Mouse (Mus musculus): ENCODE data around the gene Pdpr. TPM values are rescaled to one million over a fixed set of nuclear protein-coding genes. Genes with fewer than 3 reads are reported as not detected.
"Not testable (repeated sequence)": the region's sequence is repeated elsewhere in the genome, so short reads cannot be mapped to it uniquely, and the experiment has no call there.

Pdpr gene
- polyA plus RNA-seq, 2 experiments from 2014 or later: 7.2 to 11.4 TPM

GRCm38 (mm10) chr8:111091706-111092105, 2.7 kb upstream of the Pdpr start:
- no peak for ATAC-seq

DNA sequence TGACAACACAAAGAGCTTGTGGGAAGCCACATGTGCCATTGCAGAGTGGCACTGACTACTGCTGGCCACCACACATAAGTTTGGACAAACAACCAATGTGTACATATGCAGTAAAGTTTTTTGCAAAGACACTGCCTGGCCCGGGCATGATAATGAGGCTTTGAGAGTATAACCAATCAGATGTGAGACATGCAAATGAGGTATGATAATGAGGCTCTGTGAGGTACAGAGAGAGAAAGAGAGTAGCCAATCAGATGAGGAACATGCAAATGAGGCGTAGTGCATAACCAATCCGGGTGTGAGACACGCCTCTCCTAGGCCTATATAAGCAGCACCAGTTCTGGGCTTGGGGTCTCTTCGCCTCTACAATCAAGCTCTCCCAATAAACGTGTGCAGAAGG, 2.1 kb upstream of the Pdpr start, which contains the start of gene Clec18a:
TSS of gene Clec18a (minus strand) at position 101 of the 400 bp plus-strand sequence.
- not testable (repeated sequence) for ATAC-seq

GRCm38 (mm10) chr8:111094719-111095302, 381 bp downstream of the Pdpr start:
- peak; percentile 38 for ATAC-seq

DNA sequence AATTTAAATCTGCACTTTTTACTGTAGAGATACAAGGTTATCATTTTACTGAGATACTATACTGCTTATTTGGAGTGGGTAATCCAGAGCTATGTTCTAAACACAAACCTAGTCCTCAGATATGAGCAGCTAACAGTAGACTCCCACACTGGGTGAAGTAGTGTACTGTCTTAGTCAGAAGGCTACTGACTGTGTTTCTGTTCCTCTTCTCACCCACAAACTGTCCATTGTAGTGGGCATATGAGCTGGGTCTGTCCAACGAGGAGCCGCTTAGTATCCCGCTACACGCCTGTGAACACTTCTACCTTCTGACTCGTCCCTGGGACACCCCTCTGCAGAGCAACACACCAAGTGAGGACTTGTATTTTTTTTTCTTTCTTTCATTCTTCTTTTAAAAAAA, 20.5 kb downstream of the Pdpr start:
- ATAC-seq: no peak

DNA sequence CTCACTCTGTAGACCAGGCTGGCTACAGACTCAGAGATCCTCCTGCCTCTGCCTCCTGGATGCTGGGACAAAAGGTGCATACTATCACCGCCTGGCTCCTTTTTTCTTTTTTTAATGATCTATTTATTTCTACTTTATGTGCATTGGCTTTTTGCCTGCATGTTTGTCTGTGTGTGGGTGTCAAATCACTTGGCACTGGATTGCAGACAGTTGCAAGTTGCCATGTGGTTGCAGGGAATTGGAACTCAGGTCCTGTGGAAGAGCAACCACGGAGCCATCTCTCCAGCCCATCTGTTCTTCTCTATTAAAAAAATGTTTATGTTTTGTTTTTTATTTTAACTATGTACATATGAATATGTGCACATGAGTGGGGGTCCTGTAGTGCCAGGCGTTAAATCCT, 25.1 kb downstream of the Pdpr start:
- no peak for ATAC-seq

DNA sequence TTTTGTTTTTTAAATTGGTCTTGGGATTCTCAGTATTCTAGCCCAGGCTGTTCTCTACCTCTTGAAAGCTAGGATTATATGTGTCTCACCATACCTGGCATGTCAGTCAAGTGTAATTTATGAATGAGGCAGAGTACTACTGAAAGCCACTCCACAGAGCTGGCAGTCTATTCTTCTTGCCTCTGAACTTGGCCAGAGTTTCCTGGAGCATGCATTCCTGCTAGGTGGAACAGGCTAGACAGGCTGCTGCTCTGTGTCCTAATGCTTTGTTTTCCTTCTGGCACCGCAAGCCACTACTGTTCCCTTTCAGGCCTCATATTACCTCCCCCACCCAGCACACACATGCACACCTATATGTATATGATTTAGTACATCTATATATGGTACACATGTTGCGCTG, 36.3 kb downstream of the Pdpr start:
- ATAC-seq: no peak

DNA sequence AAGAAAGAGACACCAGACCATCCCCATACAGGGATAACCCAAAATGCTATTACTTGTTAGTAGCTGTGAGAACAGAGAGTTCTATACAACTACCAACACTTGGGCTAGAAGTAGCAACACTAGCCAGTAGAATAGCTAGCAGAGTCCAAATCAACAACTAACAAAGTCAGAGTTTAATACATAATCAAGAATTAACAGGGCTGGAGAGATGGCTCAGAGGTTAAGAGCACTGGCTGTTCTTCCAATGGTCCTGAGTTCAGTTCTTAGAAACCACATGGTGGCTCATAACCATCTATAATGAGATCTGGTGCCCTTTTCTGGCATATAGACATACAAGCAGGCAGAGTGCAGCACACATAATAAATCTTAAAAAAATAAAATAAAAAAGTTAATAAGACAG, 48.1 kb downstream of the Pdpr start:
- ATAC-seq: no peak

GRCm38 (mm10) chr8:111144901-111145459, 50.5 kb downstream of the Pdpr start:
- ATAC-seq: peak; percentile 45

DNA sequence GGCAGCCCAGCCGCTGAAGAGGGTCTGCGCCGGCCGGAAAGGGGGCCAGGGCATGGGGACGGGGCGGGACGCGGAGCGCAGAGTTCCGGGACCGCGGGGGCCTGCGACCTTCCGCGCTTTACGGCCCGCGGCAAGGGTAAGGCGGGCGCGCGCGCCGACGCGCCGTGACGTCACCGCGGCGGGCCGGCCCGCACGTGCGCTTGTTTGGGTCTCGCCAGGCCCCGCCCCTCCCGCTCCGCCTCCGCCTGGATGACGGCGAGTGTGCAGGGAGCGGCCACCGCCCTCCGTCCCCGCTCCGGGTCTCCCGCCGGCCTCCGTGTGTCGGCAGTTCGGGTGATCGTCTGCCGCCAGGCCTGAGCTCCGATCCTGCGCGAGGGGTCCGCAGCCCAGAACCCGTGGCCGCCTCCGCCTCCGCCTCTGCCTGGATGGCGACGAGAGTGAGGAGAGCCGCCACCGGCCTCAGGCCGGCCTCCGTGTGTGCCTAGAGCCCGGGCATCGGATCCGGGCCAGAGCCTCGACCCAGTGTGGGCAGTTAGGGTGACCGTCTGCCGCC, 51.1 kb downstream of the Pdpr start:
- ATAC-seq: peak; percentile 87

DNA sequence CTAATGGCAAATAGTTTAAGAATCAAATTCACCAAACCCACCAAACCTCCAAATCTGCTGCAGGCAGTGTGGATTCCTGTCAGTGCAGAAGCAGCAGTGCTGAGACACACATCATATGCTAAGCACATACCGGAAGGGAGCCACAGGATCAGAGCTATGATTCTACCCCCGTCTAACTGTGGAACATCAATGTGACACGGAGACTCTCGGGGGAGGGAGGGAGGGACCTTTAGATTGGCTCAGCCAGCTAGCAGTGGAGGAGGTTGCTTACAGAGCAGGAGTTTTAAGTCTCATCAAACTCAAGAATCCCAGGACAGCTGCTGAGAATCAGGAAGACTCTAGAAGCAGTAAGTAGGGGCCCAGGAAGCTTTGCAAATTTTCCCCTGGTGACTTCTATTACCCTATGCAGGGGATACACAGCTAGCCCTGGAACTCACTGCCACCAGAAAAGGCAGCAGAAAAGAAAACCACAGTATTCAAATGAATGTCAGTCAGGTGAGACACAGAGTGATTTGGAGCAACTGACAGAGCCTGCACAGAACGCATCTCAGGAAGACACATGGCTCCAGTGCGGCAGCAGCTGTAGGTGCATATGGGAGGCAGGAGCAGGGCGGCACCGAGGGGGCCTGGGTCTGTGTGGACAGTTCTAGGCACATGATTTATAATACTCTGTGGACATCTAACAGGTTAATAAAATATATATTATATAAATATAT, 61.4 kb downstream of the Pdpr start:
- ATAC-seq: no peak

- ATAC-seq: no peak
These were observed 63.2 kb downstream of the Pdpr start for GRCm38 (mm10) chr8:111157617-111158016.

GRCm38 (mm10) chr8:111171661-111172060, 77.2 kb downstream of the Pdpr start:
- no peak for ATAC-seq

GRCm38 (mm10) chr8:111185472-111185947, 91.1 kb downstream of the Pdpr start:
- no peak for ATAC-seq

Other genes starting within 250 kb of the Pdpr start
- gene Cog4, start 248.0 kb upstream of the Pdpr start, polyA plus RNA-seq (2017; shearing (Covaris generic)): 10 to 100 TPM; 57.7 to 94.5 TPM
- gene Sf3b3, start 247.8 kb upstream of the Pdpr start, polyA plus RNA-seq (2017; shearing (Covaris generic)): 100 to 1,000 TPM in 1 of 2 experiments, 10 to 100 TPM in 1; 98.5 to 141 TPM
- gene Fuk, start 192.1 kb upstream of the Pdpr start, polyA plus RNA-seq (2017; shearing (Covaris generic)): 1 to 10 TPM; 1.3 to 2.4 TPM
- 10 to 100 TPM in 1 of 2 experiments, 1 to 10 TPM in 1; 7.5 to 12.4 TPM for gene St3gal2, start 174.7 kb upstream of the Pdpr start, polyA plus RNA-seq (2017; shearing (Covaris generic))
- 10 to 100 TPM; 13.8 to 13.9 TPM for gene Ddx19a, start 96.8 kb upstream of the Pdpr start, polyA plus RNA-seq (2017; shearing (Covaris generic))
- gene Ddx19b, start 62.9 kb upstream of the Pdpr start, polyA plus RNA-seq (2017; shearing (Covaris generic)): 10 to 100 TPM in 1 of 2 experiments, 1 to 10 TPM in 1; 5.5 to 12.0 TPM
- gene Aars, start 61.5 kb upstream of the Pdpr start, polyA plus RNA-seq (2017; shearing (Covaris generic)): 10 to 100 TPM; 18.6 to 38.6 TPM
- not detected for gene Exosc6, start 38.3 kb upstream of the Pdpr start, polyA plus RNA-seq (2017; shearing (Covaris generic))
- not detected for gene Clec18a, start 2.2 kb upstream of the Pdpr start, polyA plus RNA-seq (2017; shearing (Covaris generic))
- gene Glg1, start 164.6 kb downstream of the Pdpr start, polyA plus RNA-seq (2017; shearing (Covaris generic)): 10 to 100 TPM; 27.4 to 32.1 TPM
- gene Rfwd3, start 205.6 kb downstream of the Pdpr start, polyA plus RNA-seq (2017; shearing (Covaris generic)): 10 to 100 TPM; 20.2 to 34.9 TPM
- gene Mlkl, start 243.5 kb downstream of the Pdpr start, polyA plus RNA-seq (2017; shearing (Covaris generic)): 1 to 10 TPM; 5.3 to 7.1 TPM